Mouse (Mus musculus) ovary, postnatal 10 days (tissue): ENCODE results near the gene Tgfb1i1.

Source experiments
- DNase-seq: peaks from one replicate; pipeline ENCODE4 v3.0.0; 2022; ENCODE audit warnings: low spot score

Gene Tgfb1i1

DNA sequence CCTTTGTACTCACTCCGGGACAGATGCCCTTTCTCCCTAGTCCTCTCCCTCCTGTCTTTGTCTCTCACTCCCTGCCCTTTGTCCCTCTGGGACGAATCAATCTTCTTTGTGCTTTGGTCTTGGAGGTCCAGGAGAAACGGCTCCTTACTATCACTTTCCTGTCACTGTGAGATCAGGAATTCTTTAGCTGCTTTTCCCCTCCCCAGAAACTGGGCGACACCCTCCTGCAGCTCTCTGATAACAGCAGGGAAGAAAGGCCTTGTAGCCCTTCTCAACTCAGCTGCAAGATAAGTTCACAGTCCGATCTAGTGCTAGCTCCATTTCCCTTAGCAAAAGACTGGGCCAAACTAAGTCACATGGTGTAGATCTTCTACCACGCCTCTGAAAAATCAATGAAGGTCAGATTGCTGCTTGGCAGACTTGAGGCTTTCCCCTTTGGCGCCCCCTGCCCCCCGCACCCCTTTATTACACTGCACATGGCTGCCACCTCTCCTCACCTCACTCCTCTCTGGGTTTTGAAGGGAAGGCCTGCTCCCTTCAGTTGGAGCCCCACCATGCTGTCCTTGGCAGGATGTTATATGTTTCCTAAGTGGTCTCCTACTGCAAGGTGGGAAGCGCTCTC is 42.4 kb downstream of the Tgfb1i1 start:
- DNase-seq = no peak

DNA sequence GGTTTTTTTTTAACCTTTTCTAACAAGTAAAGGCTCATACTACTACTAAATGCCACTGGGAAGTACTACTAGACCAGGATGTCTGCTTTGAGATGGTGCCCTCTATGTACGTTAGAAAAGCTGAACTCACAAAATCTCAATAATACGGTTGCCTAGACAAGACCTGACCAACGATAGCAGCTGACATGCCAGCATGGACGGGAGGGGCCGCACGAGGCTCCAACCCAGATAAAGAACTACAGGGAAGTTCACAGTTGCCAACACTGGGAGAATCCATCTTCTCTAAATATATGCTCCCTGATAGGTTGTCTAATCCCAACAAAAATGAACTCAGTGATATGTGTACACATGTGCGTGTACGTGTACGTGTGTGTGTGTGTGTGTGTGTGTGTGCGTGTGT is 48.2 kb downstream of the Tgfb1i1 start:
- no peak for DNase-seq

DNA sequence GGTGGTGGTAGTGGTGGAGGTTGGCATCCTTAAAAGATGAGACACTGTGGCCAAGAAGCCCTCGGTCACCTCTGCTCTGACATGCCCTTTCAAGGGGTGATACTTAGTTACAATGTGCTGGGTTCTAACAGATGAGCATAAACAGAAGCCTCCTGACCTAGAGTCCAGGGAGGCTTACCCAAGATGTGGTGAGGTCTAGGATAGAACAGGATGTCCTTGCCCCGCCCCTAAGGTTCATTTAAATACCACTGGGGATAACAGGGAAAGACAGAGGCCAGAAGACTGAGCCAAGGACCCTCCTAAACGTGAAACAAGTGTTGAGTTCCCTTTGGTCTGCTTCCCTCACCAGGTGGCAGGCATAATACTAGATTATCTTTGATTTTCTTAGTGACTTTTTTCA is 49.9 kb downstream of the Tgfb1i1 start:
- no peak for DNase-seq

DNA sequence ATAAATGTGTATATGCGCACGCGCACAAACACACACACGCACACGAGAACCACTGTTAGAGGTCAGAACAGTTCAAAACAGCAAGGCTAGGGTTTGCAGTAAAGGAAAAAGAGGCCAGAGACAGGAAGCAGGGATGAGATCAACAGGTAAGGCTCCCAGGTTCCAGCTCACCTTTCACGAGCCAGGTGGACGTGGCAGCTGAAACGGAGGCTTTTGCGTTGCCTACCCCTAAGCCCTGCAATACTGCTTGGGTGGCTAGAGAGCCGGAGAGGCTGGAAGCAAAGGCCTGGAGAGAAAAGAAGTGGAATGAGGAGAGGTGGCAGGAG is 50.6 kb downstream of the Tgfb1i1 start:
- DNase-seq = no peak

DNA sequence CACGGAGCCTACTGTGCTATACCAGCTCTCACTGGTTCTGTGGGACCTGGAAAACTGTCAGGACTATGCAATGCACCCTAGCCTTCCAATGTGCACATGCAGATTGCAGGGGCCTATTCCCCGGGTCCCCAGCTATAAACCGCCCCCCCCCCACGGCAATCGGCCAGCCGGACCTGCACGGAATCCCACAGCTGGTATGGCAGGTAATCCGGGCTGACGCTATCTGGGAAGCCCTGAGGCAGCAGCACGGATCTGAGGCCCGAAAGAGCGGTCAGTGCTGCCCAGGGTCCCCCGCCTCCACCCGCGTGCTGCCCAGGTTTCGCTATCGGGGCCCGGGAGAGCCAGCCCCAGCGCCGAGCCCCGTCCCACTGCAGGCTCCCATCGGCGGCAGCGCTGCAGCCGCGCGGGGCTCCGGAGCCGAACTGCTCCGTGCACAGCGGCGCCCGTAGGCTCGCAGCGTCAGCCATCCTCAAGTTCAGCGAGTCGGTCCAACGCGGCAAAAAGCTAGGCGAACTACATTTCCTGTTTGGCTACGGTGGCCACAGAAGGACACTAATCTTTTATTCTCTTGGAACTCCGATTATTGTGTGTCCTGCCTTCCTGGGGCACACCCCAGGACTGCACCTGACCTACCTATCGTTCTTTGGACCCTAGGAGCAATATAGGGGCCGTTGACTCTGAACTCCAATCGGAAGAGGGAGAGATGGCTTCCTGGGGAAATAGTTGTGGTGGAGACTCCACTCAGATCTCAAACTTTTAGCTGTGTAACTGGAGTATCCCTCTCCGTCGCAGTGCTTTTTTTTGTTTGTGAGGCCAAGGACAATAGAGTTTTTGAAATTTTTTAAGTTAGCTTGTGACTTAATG is 51.2 kb downstream of the Tgfb1i1 start, which contains the start of gene BC017158:
TSS of gene BC017158 (minus strand) at position 554 of the 864 bp plus-strand sequence.
- DNase-seq = peak; percentile 52

DNA sequence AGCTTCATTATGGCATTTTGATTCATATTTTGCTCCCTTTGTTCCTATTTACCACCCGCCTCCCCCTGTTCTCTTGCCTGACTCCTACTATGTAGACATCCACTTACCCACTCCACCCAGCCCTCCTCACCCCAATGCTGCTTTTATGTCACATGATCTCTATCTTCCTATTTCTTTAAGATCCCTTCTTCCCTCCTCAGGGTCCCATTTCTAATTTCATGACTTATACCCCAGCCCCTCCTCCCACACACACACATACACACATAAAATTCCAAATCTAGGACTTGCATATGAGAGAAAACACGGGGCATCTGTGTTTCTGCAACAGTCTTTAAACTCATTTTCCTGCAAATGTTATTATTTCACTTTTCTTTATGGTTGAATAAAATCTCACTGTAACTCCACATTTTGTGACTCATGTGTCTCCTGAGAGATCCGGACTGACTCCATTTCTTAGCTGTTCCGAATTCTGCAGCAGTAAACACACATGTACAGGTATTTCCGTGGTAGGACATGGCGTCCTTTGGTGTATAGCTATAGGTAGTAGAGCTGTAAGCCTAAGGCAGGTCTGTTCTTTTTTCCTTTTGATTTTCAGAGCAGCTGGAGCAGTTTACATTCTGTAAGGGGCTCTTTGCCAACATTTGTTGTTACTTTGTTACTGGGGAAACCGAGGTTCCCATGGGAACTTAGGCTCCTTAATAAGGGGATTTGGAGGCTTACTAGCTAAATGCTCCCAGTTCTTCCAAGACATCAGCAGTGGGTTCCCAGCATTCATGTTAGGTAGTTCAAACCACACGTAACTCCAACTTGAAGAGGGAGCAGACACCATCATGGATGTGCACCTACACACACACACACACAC is 52.1 kb downstream of the Tgfb1i1 start:
- DNase-seq = no peak

DNA sequence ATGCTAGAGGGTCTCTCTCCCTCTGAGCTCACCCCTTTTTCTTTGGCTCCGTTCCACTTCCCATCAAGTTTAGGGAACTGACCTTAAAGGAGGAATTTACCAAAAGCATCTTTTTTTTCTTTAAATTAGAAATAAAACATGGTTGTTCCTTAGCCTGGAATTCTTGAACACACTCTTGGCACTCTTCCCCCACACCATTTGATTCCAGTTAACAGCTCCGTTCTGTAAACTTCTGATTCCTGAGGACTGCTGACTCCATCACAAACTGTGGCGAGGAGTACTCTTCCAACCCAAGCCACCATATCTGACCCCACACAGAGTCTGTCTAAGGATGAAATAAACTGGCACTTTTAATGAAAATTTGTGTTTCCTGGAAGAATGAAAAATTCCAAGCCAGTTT is 54.3 kb downstream of the Tgfb1i1 start:
- no peak for DNase-seq

DNA sequence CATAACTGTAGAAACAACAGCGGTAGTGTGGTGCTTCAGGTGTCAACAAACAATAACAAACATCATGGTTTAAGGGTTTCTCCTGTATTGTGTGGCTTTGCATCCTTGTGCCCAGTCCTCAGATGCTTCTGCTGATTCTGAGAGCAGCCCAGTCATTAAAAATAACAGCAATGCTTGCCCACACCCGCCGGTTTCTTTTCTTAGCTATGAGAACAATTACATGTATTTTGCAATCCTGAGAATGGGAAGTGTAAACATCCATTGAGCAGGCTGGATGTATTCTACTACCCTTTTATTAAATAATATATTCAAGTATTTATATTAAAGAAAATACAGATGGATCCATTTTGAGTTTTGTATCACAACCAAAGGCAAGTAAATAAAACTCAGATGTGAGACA is 55.5 kb downstream of the Tgfb1i1 start:
- no peak for DNase-seq

DNA sequence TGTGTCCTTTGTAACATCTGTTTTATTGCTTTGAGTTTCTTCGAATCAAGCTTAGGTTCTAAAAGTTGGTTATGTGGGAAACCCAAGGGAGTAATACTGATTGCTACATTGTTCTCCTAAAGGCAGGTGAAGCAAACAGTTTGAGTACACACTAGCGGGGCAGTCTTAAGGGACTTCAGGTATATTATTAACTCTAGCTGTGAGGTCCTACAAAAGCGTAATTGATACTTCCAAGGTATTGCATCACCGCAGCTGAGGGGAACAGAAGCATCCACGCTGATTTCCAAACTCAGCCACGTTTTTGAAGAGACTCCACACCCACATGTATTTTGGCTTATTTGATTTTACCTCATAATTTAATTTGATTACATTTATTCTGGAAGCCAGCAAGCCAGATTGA is 57.6 kb downstream of the Tgfb1i1 start:
- no peak for DNase-seq

DNA sequence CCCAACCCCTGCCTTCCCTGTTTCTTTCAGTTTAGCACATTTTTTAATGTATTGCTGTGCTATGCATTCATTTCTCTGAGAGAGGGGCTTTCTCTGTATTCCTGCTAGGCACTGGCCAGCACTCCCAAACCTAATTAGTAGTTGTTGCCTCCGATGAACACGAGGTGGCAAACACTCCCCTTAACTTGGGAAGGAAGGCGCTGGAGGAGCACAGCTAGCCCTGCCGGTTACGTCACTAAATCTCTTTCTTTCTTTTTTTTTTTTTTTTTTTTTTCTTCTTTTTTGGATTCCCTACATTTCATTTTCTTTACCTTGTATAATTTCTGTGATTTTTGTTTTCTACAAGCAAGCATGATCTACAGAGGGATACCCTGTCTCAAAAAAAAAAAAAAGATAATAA is 58.3 kb downstream of the Tgfb1i1 start:
- no peak for DNase-seq
